Mouse (Mus musculus): Measurements from ENCODE around the gene LTO1.
"Not testable (repeated sequence)": the region's sequence is repeated elsewhere in the genome, so short reads cannot be mapped to it uniquely, and the experiment has no call there.

Gene LTO1

GRCm38 (mm10) chr7:144914948-144915750 lies at the start of gene LTO1:
LTO1 (plus strand) TSS chr7:144915100.
- peak; percentile 91 for DNase-seq (ENCODE audit: low read depth, low spot score)

- DNase-seq (ENCODE audit: low read depth, low spot score) = no peak
Measured at GRCm38 (mm10) chr7:144867161-144867560, 47.7 kb upstream of the LTO1 start.

GRCm38 (mm10) chr7:144867602-144868001 lies 47.3 kb upstream of the LTO1 start:
- DNase-seq (ENCODE audit: low read depth, low spot score) = no peak

- no peak for DNase-seq (ENCODE audit: low read depth, low spot score)
Measured at GRCm38 (mm10) chr7:144872420-144872819, 42.5 kb upstream of the LTO1 start.

GRCm38 (mm10) chr7:144873160-144873559 lies 41.7 kb upstream of the LTO1 start:
- no peak for DNase-seq (ENCODE audit: low read depth, low spot score)

- no peak for DNase-seq (ENCODE audit: low read depth, low spot score)
Measured at GRCm38 (mm10) chr7:144874226-144874625, 40.7 kb upstream of the LTO1 start.

GRCm38 (mm10) chr7:144878401-144878800 lies 36.5 kb upstream of the LTO1 start:
- DNase-seq (ENCODE audit: low read depth, low spot score) = no peak

- DNase-seq (ENCODE audit: low read depth, low spot score) = no peak
Measured at GRCm38 (mm10) chr7:144883106-144883505, 31.8 kb upstream of the LTO1 start.

GRCm38 (mm10) chr7:144887672-144888071 lies 27.2 kb upstream of the LTO1 start:
- DNase-seq (ENCODE audit: low read depth, low spot score) = no peak

- DNase-seq (ENCODE audit: low read depth, low spot score) = no peak
Measured at GRCm38 (mm10) chr7:144888564-144889299, 26.2 kb upstream of the LTO1 start.

GRCm38 (mm10) chr7:144890661-144891060 lies 24.2 kb upstream of the LTO1 start:
- not testable (repeated sequence) for DNase-seq (ENCODE audit: low read depth, low spot score)

- DNase-seq (ENCODE audit: low read depth, low spot score) = no peak
Measured at GRCm38 (mm10) chr7:144891863-144892262, 23.0 kb upstream of the LTO1 start.

GRCm38 (mm10) chr7:144892322-144892721 lies 22.6 kb upstream of the LTO1 start:
- no peak for DNase-seq (ENCODE audit: low read depth, low spot score)

- DNase-seq (ENCODE audit: low read depth, low spot score) = no peak
Measured at GRCm38 (mm10) chr7:144894191-144894590, 20.7 kb upstream of the LTO1 start.

GRCm38 (mm10) chr7:144894706-144895105 lies 20.2 kb upstream of the LTO1 start:
- no peak for DNase-seq (ENCODE audit: low read depth, low spot score)

- DNase-seq (ENCODE audit: low read depth, low spot score) = no peak
Measured at GRCm38 (mm10) chr7:144895305-144896111, 19.4 kb upstream of the LTO1 start.

- DNase-seq (ENCODE audit: low read depth, low spot score) = no peak
Measured at GRCm38 (mm10) chr7:144896294-144897218, 18.3 kb upstream of the LTO1 start, which contains the start of gene Fgf15. Fgf15 (plus strand) TSS chr7:144896531.

GRCm38 (mm10) chr7:144898506-144898905 lies 16.4 kb upstream of the LTO1 start:
- no peak for DNase-seq (ENCODE audit: low read depth, low spot score)

- DNase-seq (ENCODE audit: low read depth, low spot score) = not testable (repeated sequence)
Measured at GRCm38 (mm10) chr7:144905514-144905913, 9.4 kb upstream of the LTO1 start.

- no peak for DNase-seq (ENCODE audit: low read depth, low spot score)
Measured at GRCm38 (mm10) chr7:144906708-144907397, 8.0 kb upstream of the LTO1 start.

Measured in skeletal muscle tissue, adult 2 months (tissue).